Mouse (Mus musculus) heart, embryonic 16.5 days (tissue): Measurements from ENCODE around the gene 2310057N15Rik. TPM values are rescaled to one million over a fixed set of nuclear protein-coding genes. Genes with fewer than 3 reads are reported as not detected.
"Not testable (repeated sequence)": the region's sequence is repeated elsewhere in the genome, so short reads cannot be mapped to it uniquely, and the experiment has no call there.

Experiments used
- ATAC-seq: fragments of 200-750 bp; cut with Nextera tagmentation; replicated peaks from 2 replicates; pipeline ENCODE4 v1.8.0; 2017; ENCODE audit warnings: moderate number of reproducible peaks; ENCODE audit not compliant: insufficient read depth, low FRiP score; ENCODE audit errors: extremely low read depth
- H3K27ac ChIP-seq: fragments of 300-500 bp; sonication (generic); 2 replicates; pipeline ENCODE4 v1.5.1; 2014; ENCODE audit warnings: mild to moderate bottlenecking, low read length, control low read depth, moderate library complexity
- H3K27me3 ChIP-seq: fragments of 300-500 bp; sonication (generic); 2 replicates; pipeline ENCODE4 v1.6.1; 2014; ENCODE audit warnings: low read length, mixed read lengths; ENCODE audit not compliant: control insufficient read depth, insufficient read depth
- H3K36me3 ChIP-seq: fragments of 300-500 bp; sonication (generic); 2 replicates; pipeline ENCODE4 v1.6.1; 2014; ENCODE audit not compliant: control insufficient read depth, insufficient read depth
- H3K4me1 ChIP-seq: fragments of 300-500 bp; sonication (generic); 2 replicates; pipeline ENCODE4 v1.6.1; 2014; ENCODE audit warnings: low read length, mixed read lengths; ENCODE audit not compliant: control insufficient read depth, insufficient read depth
- H3K4me2 ChIP-seq: fragments of 300-500 bp; sonication (generic); 2 replicates; pipeline ENCODE4 v1.6.1; 2014; ENCODE audit warnings: low read depth, mild to moderate bottlenecking, control low read depth, low read length
- H3K4me3 ChIP-seq: fragments of 300-500 bp; sonication (generic); 2 replicates; pipeline ENCODE4 v1.5.1; 2014; ENCODE audit warnings: mild to moderate bottlenecking, control low read depth, low read length
- H3K9ac ChIP-seq: fragments of 300-500 bp; sonication (generic); 2 replicates; pipeline ENCODE4 v1.6.1; 2014; ENCODE audit warnings: low read length, control low read depth
- H3K9me3 ChIP-seq: fragments of 300-500 bp; sonication (generic); replicated peaks from 2 replicates; pipeline ENCODE4 v1.6.1; 2016; ENCODE audit warnings: low read length; ENCODE audit not compliant: control insufficient read depth
- WGBS: fragments of 180-500 bp; shearing (Covaris S2); extraction: QIAGEN DNeasy Blood & Tissue Kit; methylation state at CpG from one replicate; pipeline ENCODE4 v1.1.7; 2014; 5-methylcytosine and 5-hydroxymethylcytosine counted together
- polyA plus RNA-seq: library from polyadenylated mRNA; unstranded; fragments of >200 nt; fragmentation: Nextera tagmentation; extraction: Ambion mirVana; gene quantifications from 2 replicates; pipeline ENCODE4 v1.2.1, GENCODE M21; 2015

Gene 2310057N15Rik
- polyA plus RNA-seq: not detected in 2 replicates

DNA sequence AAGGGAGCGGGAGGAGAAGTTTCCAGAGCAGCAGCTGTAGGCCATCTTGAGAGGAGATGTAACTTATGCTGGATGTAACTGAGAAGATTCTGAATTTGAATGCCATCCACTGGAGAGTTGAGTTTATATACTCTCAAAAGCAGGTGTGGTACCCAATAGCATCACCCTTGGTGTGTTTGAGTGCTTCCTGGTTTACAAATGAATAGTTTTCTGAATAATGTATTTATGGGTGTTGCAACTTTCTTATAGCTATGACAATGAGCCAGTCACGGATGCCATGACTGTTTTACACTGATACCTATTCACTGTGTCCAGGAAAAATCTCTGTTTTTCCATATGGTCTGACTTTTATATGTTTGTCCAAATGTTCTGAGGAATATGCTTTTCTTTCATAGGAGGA is at the start of gene 2310057N15Rik:
TSS of gene 2310057N15Rik (minus strand) at position 101 of the 400 bp plus-strand sequence.
- no peaks in the 10 kb centered on the region for H3K36me3 ChIP-seq
- no peaks in the 10 kb centered on the region for H3K27me3 ChIP-seq
- H3K9me3 ChIP-seq: no peaks in the 10 kb centered on the region
- ATAC-seq: no peak
- H3K27ac ChIP-seq: no peak within 1 kb of the TSS
- WGBS: 75% methylated on average over 2 of the region's 2 CpGs
- no peak within 1 kb of the TSS for H3K9ac ChIP-seq
- no peaks in the 10 kb centered on the region for H3K4me1 ChIP-seq
- no peak within 1 kb of the TSS for H3K4me2 ChIP-seq
- no peak within 1 kb of the TSS for H3K4me3 ChIP-seq

- no peak overlapping the region for H3K9ac ChIP-seq
- no peaks in the 10 kb centered on the region for H3K4me1 ChIP-seq
- H3K9me3 ChIP-seq: no peaks in the 10 kb centered on the region
- ATAC-seq: no peak
- no peaks in the 10 kb centered on the region for H3K36me3 ChIP-seq
- no peaks in the 10 kb centered on the region for H3K27me3 ChIP-seq
- no peak overlapping the region for H3K27ac ChIP-seq
- H3K4me3 ChIP-seq: no peak overlapping the region
- 72% methylated on average over 3 of the region's 3 CpGs for WGBS
- H3K4me2 ChIP-seq: no peak overlapping the region
These were observed 49.7 kb upstream of the 2310057N15Rik start for GRCm38 (mm10) chr16:88823736-88824135.

DNA sequence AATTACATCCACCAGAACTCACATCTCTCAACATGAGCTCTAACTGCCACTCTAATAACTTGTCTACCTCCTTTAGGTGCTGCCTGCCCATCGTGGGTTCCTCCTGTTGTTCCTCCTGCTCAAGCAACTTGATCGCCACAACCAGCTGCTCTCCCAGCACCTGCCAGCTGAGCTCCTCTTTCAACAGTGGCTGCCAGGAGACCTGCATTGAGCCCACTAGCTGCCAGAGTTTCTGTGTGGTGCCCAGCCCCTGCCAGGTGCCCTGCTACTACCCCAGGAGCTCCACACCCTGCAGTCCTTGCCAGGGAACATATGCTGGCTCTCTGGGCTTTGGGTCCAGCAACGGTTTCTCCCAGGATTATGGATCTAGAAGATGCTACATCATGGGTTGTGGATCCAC is 46.1 kb upstream of the 2310057N15Rik start, which contains the start of gene Krtap15:
TSS of gene Krtap15 (plus strand) at position 150 of the 400 bp plus-strand sequence.
- no peak for ATAC-seq
- WGBS: 63% methylated on average over 3 of the region's 3 CpGs

GRCm38 (mm10) chr16:88811827-88812226 is 37.8 kb upstream of the 2310057N15Rik start, which contains the start of gene Gm20741:
Gene Gm20741 (minus strand): TSS chr16:88812220.
- no peak within 1 kb of the TSS for H3K4me2 ChIP-seq
- no peak for ATAC-seq
- H3K36me3 ChIP-seq: no peaks in the 10 kb centered on the region
- H3K27me3 ChIP-seq: no peaks in the 10 kb centered on the region
- no peak within 1 kb of the TSS for H3K27ac ChIP-seq
- no peaks in the 10 kb centered on the region for H3K9me3 ChIP-seq
- 75% methylated on average over 2 of the region's 2 CpGs for WGBS
- no peaks in the 10 kb centered on the region for H3K4me1 ChIP-seq
- H3K9ac ChIP-seq: no peak within 1 kb of the TSS
- H3K4me3 ChIP-seq: no peak within 1 kb of the TSS

More for the DNA sequence above, 46.1 kb upstream of the 2310057N15Rik start, which contains the start of gene Krtap15:
- no peak within 1 kb of the TSS for H3K4me3 ChIP-seq
- no peaks in the 10 kb centered on the region for H3K9me3 ChIP-seq
- no peak within 1 kb of the TSS for H3K27ac ChIP-seq
- H3K4me2 ChIP-seq: no peak within 1 kb of the TSS
- no peaks in the 10 kb centered on the region for H3K36me3 ChIP-seq
- H3K4me1 ChIP-seq: no peaks in the 10 kb centered on the region
- H3K27me3 ChIP-seq: no peaks in the 10 kb centered on the region
- H3K9ac ChIP-seq: no peak within 1 kb of the TSS

DNA sequence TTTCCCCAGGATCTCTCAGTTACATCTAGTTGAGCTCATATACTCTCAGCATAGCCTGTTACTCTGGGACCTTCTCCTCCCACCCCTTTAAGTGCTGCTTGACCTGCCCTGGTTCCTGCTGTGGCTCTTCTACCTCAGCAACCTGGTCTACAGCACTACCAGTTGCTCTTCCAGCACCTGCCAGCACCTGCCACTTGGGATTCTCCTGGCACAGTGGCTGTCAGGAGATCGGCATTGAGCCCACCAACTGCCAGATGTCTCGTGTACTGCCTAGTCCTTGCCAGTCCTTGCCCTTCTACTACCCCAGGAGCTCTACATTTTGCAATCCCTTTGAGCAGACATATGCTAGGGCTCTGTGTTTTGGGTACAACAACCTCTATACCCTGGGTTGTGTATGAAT is 12.8 kb upstream of the 2310057N15Rik start:
- Histone ChIP-seq H3K9ac (no peak overlapping the region), H3K4me3 (no peak overlapping the region), H3K4me2 (no peak overlapping the region), H3K27me3 (no peaks in the 10 kb centered on the region), H3K36me3 (no peaks in the 10 kb centered on the region), H3K9me3 (peaks cover 4% of the 10 kb centered on the region; the same call in 1 of the 2 replicates), H3K27ac (no peak overlapping the region), H3K4me1 (no peaks in the 10 kb centered on the region)
- no peak for ATAC-seq
- 78% methylated on average over 2 of the region's 2 CpGs for WGBS

- Histone ChIP-seq H3K9ac (no peak within 1 kb of the TSS), H3K4me2 (no peak within 1 kb of the TSS), H3K27me3 (no peaks in the 10 kb centered on the region), H3K9me3 (no peaks in the 10 kb centered on the region), H3K36me3 (no peaks in the 10 kb centered on the region), H3K4me3 (no peak within 1 kb of the TSS), H3K4me1 (no peaks in the 10 kb centered on the region), H3K27ac (no peak within 1 kb of the TSS)
- no peak for ATAC-seq
- 78% methylated on average over 5 of the region's 6 CpGs for WGBS
These were observed 3.6 kb upstream of the 2310057N15Rik start, which contains the start of gene Gm5965 for GRCm38 (mm10) chr16:88777596-88777995. Gene Gm5965 (plus strand): TSS chr16:88777896.

- 79% methylated on average over 3 of the region's 3 CpGs for WGBS
- H3K4me1 ChIP-seq, H3K9ac ChIP-seq, ATAC-seq, H3K36me3 ChIP-seq, H3K4me3 ChIP-seq, H3K27ac ChIP-seq, H3K9me3 ChIP-seq, H3K27me3 ChIP-seq, H3K4me2 ChIP-seq: not testable (repeated sequence)
These were observed 15.5 kb downstream of the 2310057N15Rik start, which contains the start of gene 2310034C09Rik for GRCm38 (mm10) chr16:88758547-88758946. Gene 2310034C09Rik (plus strand): TSS chr16:88758847.

GRCm38 (mm10) chr16:88751535-88751934 is 22.5 kb downstream of the 2310057N15Rik start, which contains the start of gene Krtap13:
Gene Krtap13 (minus strand): TSS chr16:88751635.
- not testable (repeated sequence) for H3K4me2 ChIP-seq, ATAC-seq, H3K9ac ChIP-seq, H3K27me3 ChIP-seq, H3K4me1 ChIP-seq, H3K36me3 ChIP-seq, H3K27ac ChIP-seq, H3K4me3 ChIP-seq, H3K9me3 ChIP-seq
- WGBS: 71% methylated on average over 3 of the region's 3 CpGs

DNA sequence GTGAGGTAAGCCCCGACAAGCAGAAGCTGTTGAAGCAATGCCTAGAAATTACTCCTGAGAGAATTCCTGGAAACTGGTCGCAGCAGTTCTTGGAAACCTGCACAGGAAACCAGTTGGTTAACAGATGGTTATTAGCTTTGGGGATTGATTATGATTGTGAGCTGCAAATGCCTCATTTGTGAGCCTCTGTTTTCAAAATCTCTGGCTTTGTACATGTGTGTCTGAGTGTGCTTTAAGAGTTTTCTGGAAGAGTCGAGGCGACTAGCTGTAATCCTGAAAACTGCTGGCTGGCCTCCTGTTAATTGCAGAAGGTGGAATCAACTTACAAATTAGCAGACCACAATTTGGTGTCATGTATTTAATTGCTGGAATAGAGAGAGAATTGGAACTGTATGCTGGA is 26.1 kb downstream of the 2310057N15Rik start:
- no peak overlapping the region for H3K4me3 ChIP-seq
- H3K9ac ChIP-seq: no peak overlapping the region
- WGBS: 69% methylated on average over 4 of the region's 4 CpGs

More for the DNA sequence above, 26.1 kb downstream of the 2310057N15Rik start:
- no peak overlapping the region for H3K27ac ChIP-seq
- no peaks in the 10 kb centered on the region for H3K9me3 ChIP-seq
- no peaks in the 10 kb centered on the region for H3K36me3 ChIP-seq
- no peaks in the 10 kb centered on the region for H3K27me3 ChIP-seq
- H3K4me2 ChIP-seq: no peak overlapping the region
- no peak for ATAC-seq
- no peaks in the 10 kb centered on the region for H3K4me1 ChIP-seq
